Mouse (Mus musculus) mouse embryonic stem cell (cell line): ENCODE data around the gene Ttpal.
"Not testable (repeated sequence)": the region's sequence is repeated elsewhere in the genome, so short reads cannot be mapped to it uniquely, and the experiment has no call there.

Experiments
- in situ Hi-C, 2 experiments: fragments of 300-500 bp; cut with MboI; formaldehyde crosslinking; loops; 1 replicate in 1 of 2; 3 replicates in 1 of 2; pipeline ENCODE4 v1.14.3; 2019 to 2020; ENCODE audit warnings: low sequenced_read_pairs in 2 of 2, low pct_unique_long_range_greater_than_20kb in 1 of 2, mixed read lengths in 1 of 2; ENCODE audit not compliant: unreplicated experiment in 1 of 2

Ttpal gene

DNA sequence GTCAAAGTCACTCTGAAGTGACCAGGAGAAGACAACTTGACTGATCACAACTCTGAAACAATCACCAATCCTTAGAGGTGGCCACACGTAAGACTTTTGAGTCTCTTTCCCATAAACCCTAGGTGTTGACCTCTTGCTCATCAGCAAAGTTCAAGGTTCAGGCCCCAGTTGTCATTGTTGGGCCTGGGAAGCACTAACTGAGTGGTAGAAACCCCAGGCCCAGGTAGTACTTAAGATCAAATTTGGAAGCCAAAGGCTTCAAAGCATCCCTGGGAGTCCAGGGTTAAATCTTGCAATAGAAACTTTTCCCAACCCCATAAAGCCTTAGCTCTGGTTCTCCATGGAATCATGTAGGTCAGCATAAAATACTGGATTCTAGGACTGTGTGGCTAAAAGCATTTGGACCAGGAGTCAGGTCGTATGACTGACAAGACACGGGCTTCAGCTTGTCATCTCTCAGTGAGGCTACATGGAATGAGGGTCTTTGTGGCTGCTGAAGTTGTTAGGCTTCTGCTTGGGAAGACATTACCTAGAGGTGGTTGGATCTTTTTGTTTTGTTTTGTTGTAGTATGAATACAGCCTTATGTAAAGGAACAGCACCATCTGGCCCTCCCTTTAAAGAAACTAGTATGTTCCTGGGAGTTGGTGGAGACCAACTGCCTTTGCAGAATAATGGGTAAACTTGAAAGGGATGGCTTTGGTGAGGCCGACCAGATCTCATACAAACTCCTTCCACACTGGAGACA is 14.0 kb downstream of the Ttpal start:
- in situ Hi-C loops, result no loop called here

DNA sequence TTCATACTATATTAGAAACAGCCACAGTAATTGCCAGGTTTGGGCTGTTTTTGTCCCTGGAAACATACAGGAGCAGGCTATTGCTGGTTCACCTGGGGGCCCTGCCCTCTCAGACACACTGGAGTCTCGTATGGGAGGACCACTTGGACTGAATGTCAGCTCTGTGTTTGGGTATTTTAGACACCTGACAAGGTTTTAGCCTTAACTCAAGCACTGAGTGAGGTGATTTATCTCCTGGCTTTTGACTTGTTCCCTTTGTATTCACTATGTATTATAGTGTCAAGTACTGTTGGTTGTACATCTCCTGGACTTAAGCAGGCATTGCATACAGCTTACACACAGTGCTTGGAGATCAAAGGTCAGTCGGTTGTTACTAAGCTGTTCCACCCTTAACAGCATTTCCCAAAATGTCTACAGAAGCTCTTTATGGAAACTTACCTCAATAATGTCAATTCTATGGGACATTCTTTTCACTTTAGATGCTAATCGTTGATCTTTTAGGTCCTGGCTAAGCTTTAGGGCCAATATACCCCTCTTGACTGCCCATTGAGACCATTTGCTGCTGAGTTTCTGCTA is 14.6 kb downstream of the Ttpal start:
- in situ Hi-C loops, result no loop called here

GRCm38 (mm10) chr2:163617232-163617863 is 15.2 kb downstream of the Ttpal start:
- in situ Hi-C loops, result no loop called here

DNA sequence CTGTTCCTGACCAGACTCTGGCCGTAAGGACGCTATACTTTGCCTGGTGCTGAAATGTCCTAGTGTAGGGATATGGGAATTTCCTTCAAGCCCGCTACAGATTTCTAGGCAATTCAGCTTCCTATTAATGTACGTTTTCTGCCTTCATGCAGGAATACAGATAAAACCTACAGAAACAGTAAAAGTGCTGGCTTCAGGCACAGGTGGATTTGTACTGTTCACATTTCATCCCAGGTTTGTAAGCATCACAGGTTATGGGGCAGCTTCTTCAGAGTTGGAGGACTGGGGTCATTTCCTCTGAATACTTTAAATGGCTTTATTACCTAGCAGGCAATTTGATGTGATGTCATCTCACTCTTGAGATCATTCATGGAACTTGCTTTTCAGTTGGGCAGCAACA is 15.8 kb downstream of the Ttpal start:
- in situ Hi-C loops, result no loop called here

DNA sequence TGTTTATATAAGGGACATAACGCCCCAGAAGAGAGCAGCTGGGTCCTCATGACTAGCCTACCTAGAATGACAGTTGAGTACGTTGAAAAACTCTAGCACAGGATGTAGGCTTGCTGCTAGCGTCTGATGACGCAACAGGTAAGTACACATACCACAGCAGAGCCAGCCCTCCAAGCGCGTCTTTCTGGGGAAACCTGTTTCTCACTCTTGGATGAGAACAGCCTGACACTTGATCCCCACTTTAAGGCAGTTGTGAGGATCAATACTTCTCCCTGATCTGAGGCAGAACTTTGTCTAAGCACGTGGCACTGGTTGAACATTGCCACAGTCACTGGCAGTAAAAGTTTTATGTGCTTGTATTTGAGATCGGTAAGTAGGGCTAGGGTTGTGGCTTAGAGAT is 18.3 kb downstream of the Ttpal start:
- in situ Hi-C loops, result no loop called here

DNA sequence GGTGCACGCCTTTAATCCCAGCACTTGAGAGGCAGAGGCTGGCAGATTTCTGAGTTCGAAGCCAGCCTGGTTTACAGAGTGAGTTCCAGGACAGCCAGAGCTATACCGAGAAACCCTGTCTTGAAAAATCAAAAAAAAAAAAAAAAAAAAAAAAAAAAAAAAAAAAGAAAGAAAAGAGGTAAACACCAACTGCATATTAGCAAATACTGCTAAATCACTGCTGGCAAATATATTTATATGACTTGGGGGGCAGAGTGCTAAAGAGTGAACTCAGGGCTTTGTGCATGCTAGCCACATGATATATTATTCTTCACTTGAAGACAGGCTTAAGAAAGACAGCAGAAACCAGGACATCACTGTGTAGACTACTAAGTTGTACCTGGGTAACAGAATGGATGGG is 19.3 kb downstream of the Ttpal start:
- in situ Hi-C loops, result not testable (repeated sequence)

- in situ Hi-C loops, result no loop called here
Measured at GRCm38 (mm10) chr2:163631223-163631622, 29.1 kb downstream of the Ttpal start.

GRCm38 (mm10) chr2:163631715-163632114 is 29.6 kb downstream of the Ttpal start:
- in situ Hi-C loops, result no loop called here

- in situ Hi-C loops, result no loop called here
Measured at GRCm38 (mm10) chr2:163634211-163634610, 32.1 kb downstream of the Ttpal start.

GRCm38 (mm10) chr2:163636057-163636456 is 33.9 kb downstream of the Ttpal start:
- in situ Hi-C loops, result no loop called here

DNA sequence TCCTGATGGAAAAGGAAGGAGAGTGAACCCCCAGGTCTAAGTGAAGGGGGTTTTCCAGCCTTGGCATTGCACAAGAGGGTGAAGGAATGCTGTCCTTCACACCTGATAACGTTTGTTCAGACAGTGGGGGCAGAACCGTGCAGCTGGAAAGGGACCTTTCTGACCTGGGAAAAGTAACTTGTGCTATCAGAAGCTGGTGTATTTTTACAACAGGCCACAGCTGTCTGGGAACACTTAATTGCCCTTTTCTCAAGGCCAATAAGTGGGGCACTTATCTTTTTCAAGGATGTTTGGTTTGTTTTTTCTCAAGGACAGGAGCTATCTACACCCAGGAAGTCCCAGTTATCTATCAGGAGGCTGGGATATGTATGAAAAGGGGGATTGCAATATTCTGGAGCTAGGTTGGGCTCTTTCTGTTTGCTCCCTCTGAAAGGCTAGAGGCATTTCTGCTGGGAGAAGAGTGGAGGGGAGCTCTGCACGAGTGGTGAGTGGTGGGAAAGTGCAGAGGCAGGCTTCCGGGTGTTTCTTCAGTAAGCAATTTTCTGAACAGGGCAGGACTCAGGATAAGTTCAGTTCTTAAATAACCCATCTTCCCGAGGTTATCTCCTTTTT is 35.6 kb downstream of the Ttpal start:
- in situ Hi-C loops, result no loop called here

GRCm38 (mm10) chr2:163640493-163640892 is 38.4 kb downstream of the Ttpal start:
- in situ Hi-C loops, result no loop called here

- in situ Hi-C loops, result no loop called here
Measured at GRCm38 (mm10) chr2:163641681-163642080, 39.6 kb downstream of the Ttpal start.

DNA sequence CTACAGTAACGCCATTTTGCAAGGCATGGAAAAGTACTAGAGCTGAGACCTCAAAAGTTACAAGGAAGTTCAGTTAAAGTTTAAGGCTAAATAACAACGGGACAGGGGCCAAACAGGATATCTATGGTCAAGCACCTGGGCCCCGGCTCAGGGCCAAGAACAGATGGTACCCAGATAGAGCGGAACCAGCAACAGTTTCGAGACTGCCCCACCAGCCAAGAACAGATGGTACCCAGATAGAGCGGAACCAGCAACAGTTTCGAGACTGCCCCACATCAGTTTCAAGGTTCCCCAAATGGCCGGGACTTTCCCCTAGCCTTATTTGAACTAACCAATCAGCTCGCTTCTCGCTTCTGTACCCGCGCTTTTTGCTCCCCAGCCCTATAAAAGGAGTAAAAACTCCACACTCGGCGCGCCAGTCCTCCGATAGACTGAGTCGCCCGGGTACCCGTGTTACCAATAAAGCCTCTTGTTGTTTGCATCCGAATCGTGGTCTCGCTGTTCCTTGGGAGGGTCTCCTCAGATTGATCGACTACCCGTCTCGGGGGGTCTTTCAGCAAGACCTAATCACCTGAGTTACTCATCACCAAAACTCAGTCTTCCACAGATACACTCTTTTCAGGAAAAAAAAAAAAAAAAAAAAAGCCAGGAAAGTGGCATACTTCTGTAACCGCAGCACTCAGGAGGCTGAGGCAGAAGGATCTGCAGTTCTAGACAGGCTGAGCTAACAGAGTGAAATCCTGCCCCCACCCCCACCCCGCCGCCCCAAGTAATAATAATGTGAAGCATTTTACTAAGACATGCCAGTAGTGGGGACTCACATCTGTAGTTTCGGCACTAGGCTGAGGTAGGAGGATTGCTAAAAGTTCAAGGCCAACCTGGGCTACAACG is 40.8 kb downstream of the Ttpal start:
- in situ Hi-C loops, result no loop called here

GRCm38 (mm10) chr2:163643576-163643971 is 41.5 kb downstream of the Ttpal start:
- in situ Hi-C loops, result no loop called here

- in situ Hi-C loops, result no loop called here
Measured at GRCm38 (mm10) chr2:163644047-163644446, 41.9 kb downstream of the Ttpal start.

- in situ Hi-C loops, result no loop called here
Measured at GRCm38 (mm10) chr2:163644575-163645385, 42.7 kb downstream of the Ttpal start, which contains the start of gene Serinc3. Serinc3 (minus strand) TSS chr2:163645131.
